Mouse (Mus musculus) liver, postnatal 0 days (tissue): Measurements from ENCODE around the gene Icos.

Experiments
- CTCF ChIP-seq: sonication (generic); IDR thresholded peaks from 2 replicates; pipeline ENCODE4 v1.5.1; 2016; ENCODE audit warnings: antibody characterized with exemption, low read depth
- EP300 ChIP-seq: IDR thresholded peaks from 2 replicates; pipeline ENCODE4 v1.6.1; 2016; ENCODE audit warnings: antibody characterized with exemption, low read depth, mild to moderate bottlenecking

GRCm38 (mm10) chr1:61016578-61017118 is 38.9 kb downstream of the Icos start:
- no peak for TF ChIP-seq CTCF
- TF ChIP-seq EP300: no peak
